Mouse (Mus musculus) myocyte (in vitro differentiated cells): Measurements from ENCODE around the gene Hsd17b12. TPM values are rescaled to one million over a fixed set of nuclear protein-coding genes. Genes with fewer than 3 reads are reported as not detected.

Experiments used
- H3K27me3 ChIP-seq: one replicate; pipeline ENCODE4 v1.6.1; 2011; ENCODE audit not compliant: control insufficient read depth, insufficient read depth, insufficient read length
- H3K36me3 ChIP-seq: one replicate; pipeline ENCODE4 v1.6.1; 2011; ENCODE audit not compliant: control insufficient read depth, insufficient read depth
- H3K4me2 ChIP-seq: one replicate; pipeline ENCODE4 v1.6.1; 2011; ENCODE audit warnings: low read depth, control low read depth
- H3K4me3 ChIP-seq: one replicate; pipeline ENCODE4 v1.5.1; 2011; ENCODE audit warnings: mild to moderate bottlenecking, control low read depth, moderate library complexity
- H3K79me2 ChIP-seq: one replicate; pipeline ENCODE4 v1.6.1; 2011; ENCODE audit not compliant: control insufficient read depth, insufficient read depth
- H3ac ChIP-seq: one replicate; pipeline ENCODE4 v1.6.1; 2011; ENCODE audit not compliant: control insufficient read depth, insufficient read length
- CEBPB ChIP-seq: IDR thresholded peaks from 2 replicates; pipeline ENCODE4 v1.6.1; 2011; ENCODE audit warnings: mild to moderate bottlenecking, moderate library complexity; ENCODE audit not compliant: poor library complexity, insufficient read depth, severe bottlenecking
- E2F4 ChIP-seq: IDR thresholded peaks from one replicate; pipeline ENCODE4 v1.6.1; 2011; ENCODE audit warnings: mild to moderate bottlenecking, control low read depth, moderate library complexity; ENCODE audit not compliant: insufficient read depth
- MAX ChIP-seq: IDR thresholded peaks from one replicate; pipeline ENCODE4 v1.6.1; 2011; ENCODE audit warnings: low read depth, mild to moderate bottlenecking, control low read depth
- MYOD1 ChIP-seq, 3 experiments: IDR thresholded peaks; one replicate each; pipeline ENCODE4 v1.6.1; 2011; ENCODE audit warnings: control low read depth in 2 of 3, low read depth in 2 of 3, mild to moderate bottlenecking in 2 of 3, moderate library complexity in 1 of 3; ENCODE audit not compliant: insufficient read length in 2 of 3, control insufficient read depth in 1 of 3
- MYOG ChIP-seq, 3 experiments: IDR thresholded peaks; one replicate each; pipeline ENCODE4 v1.6.1; 2011; ENCODE audit warnings: control low read depth in 2 of 3, low read depth in 2 of 3, mild to moderate bottlenecking in 2 of 3; ENCODE audit not compliant: insufficient read length in 2 of 3, control insufficient read depth in 1 of 3, insufficient read depth in 1 of 3
- POLR2A ChIP-seq: IDR thresholded peaks from one replicate; pipeline ENCODE4 v1.6.1; 2011; ENCODE audit warnings: low read depth, mild to moderate bottlenecking, control low read depth, moderate library complexity; ENCODE audit not compliant: insufficient read length
- POLR2AphosphoS2 ChIP-seq: IDR thresholded peaks from one replicate; pipeline ENCODE4 v1.6.1; 2011; ENCODE audit warnings: low read depth, control low read depth; ENCODE audit not compliant: insufficient read length
- REST ChIP-seq: IDR thresholded peaks from one replicate; pipeline ENCODE4 v1.6.1; 2011; ENCODE audit warnings: mild to moderate bottlenecking, control low read depth, moderate library complexity; ENCODE audit not compliant: insufficient read depth, insufficient read length
- SRF ChIP-seq: IDR thresholded peaks from one replicate; pipeline ENCODE4 v1.6.1; 2011; ENCODE audit warnings: low read depth; ENCODE audit not compliant: control insufficient read depth, insufficient read length
- TCF12 ChIP-seq: IDR thresholded peaks from one replicate; pipeline ENCODE4 v1.6.1; 2011; ENCODE audit warnings: mild to moderate bottlenecking, control low read depth; ENCODE audit not compliant: poor library complexity, insufficient read depth, severe bottlenecking
- TCF3 ChIP-seq: IDR thresholded peaks from one replicate; pipeline ENCODE4 v1.6.1; 2011; ENCODE audit warnings: low read depth, control low read depth; ENCODE audit not compliant: insufficient read length
- USF1 ChIP-seq: IDR thresholded peaks from one replicate; pipeline ENCODE4 v1.6.1; 2011; ENCODE audit warnings: low read depth, mild to moderate bottlenecking, control low read depth, moderate library complexity
- polyA plus RNA-seq: library from polyadenylated mRNA; unstranded; fragments of >200 nt; fragmentation: generic; extraction: Trizol; gene quantifications from one replicate; pipeline ENCODE4 v1.2.1, GENCODE M21; 2012; ENCODE audit warnings: missing spikeins

The Hsd17b12 gene
- polyA plus RNA-seq, 1 experiment = 87.0 TPM

GRCm38 (mm10) chr2:94141293-94141692, 16.5 kb downstream of the Hsd17b12 start:
- H3K79me2 ChIP-seq = peaks cover 94% of the 10 kb centered on the region
- H3K27me3 ChIP-seq = no peaks in the 10 kb centered on the region
- no peak for TF ChIP-seq POLR2A
- no peak overlapping the region for H3ac ChIP-seq
- no peaks in the 10 kb centered on the region for H3K36me3 ChIP-seq
- no peak overlapping the region for H3K4me2 ChIP-seq
- no peak overlapping the region for H3K4me3 ChIP-seq

GRCm38 (mm10) chr2:94138469-94139390, 19.0 kb downstream of the Hsd17b12 start:
- no peak overlapping the region for H3ac ChIP-seq
- no peak for TF ChIP-seq TCF3
- TF ChIP-seq TCF12 = no peak
- no peak for TF ChIP-seq POLR2A
- TF ChIP-seq MAX = no peak
- TF ChIP-seq POLR2AphosphoS2 = no peak
- TF ChIP-seq USF1 = no peak

GRCm38 (mm10) chr2:94136837-94137236, 20.9 kb downstream of the Hsd17b12 start:
- Histone ChIP-seq H3ac (no peak overlapping the region), H3K27me3 (no peaks in the 10 kb centered on the region), H3K36me3 (no peaks in the 10 kb centered on the region), H3K4me2 (peak overlapping the region; percentile 33), H3K4me3 (no peak overlapping the region), H3K79me2 (peaks cover 98% of the 10 kb centered on the region)
- TF ChIP-seq MYOG (IDR thresholded peaks at IDR 0.05; ENCODE audit: control insufficient read depth in 1 of 3, insufficient read depth in 1 of 3, insufficient read length in 2 of 3, low read depth in 2 of 3) = no peak
- peak; percentile 18; the same call in 1 of the 2 replicates for TF ChIP-seq CEBPB

More at GRCm38 (mm10) chr2:94138469-94139390, 19.0 kb downstream of the Hsd17b12 start:
- no peaks in the 10 kb centered on the region for H3K27me3 ChIP-seq
- H3K4me2 ChIP-seq = no peak overlapping the region
- H3K36me3 ChIP-seq = no peaks in the 10 kb centered on the region
- no peak overlapping the region for H3K4me3 ChIP-seq
- H3K79me2 ChIP-seq = peaks cover 94% of the 10 kb centered on the region

- H3K79me2 ChIP-seq = peaks cover 100% of the 10 kb centered on the region
- no peak overlapping the region for H3ac ChIP-seq
- no peak for TF ChIP-seq E2F4
- no peak for TF ChIP-seq TCF12
- no peak for TF ChIP-seq MYOD1 (IDR thresholded peaks at IDR 0.05; ENCODE audit: control insufficient read depth in 1 of 3, insufficient read length in 2 of 3, low read depth in 2 of 3)
- TF ChIP-seq MAX = no peak
- H3K4me3 ChIP-seq = no peak overlapping the region
- no peaks in the 10 kb centered on the region for H3K36me3 ChIP-seq
- no peak overlapping the region for H3K4me2 ChIP-seq
- no peaks in the 10 kb centered on the region for H3K27me3 ChIP-seq
Observed at GRCm38 (mm10) chr2:94128496-94128895, 29.3 kb downstream of the Hsd17b12 start.

GRCm38 (mm10) chr2:94122182-94123041, 35.4 kb downstream of the Hsd17b12 start:
- H3ac ChIP-seq = no peak overlapping the region
- peaks cover 93% of the 10 kb centered on the region for H3K79me2 ChIP-seq
- H3K4me2 ChIP-seq = peak overlapping the region; percentile 67
- TF ChIP-seq POLR2A (no peak), MYOD1 (IDR thresholded peaks at IDR 0.05; ENCODE audit: control insufficient read depth in 1 of 3, insufficient read length in 2 of 3, low read depth in 2 of 3) (peak in 1 of 3 experiments; percentile 7), SRF (no peak), CEBPB (no peak)
- no peaks in the 10 kb centered on the region for H3K27me3 ChIP-seq
- H3K4me3 ChIP-seq = no peak overlapping the region
- H3K36me3 ChIP-seq = no peaks in the 10 kb centered on the region

GRCm38 (mm10) chr2:94103758-94104157, 54.0 kb downstream of the Hsd17b12 start:
- H3K4me3 ChIP-seq = no peak overlapping the region
- H3ac ChIP-seq = no peak overlapping the region
- H3K27me3 ChIP-seq = no peaks in the 10 kb centered on the region
- peaks cover 12% of the 10 kb centered on the region for H3K36me3 ChIP-seq
- H3K79me2 ChIP-seq = peaks cover 29% of the 10 kb centered on the region
- H3K4me2 ChIP-seq = no peak overlapping the region
- TF ChIP-seq MYOD1 (IDR thresholded peaks at IDR 0.05; ENCODE audit: control insufficient read depth in 1 of 3, insufficient read length in 2 of 3, low read depth in 2 of 3) = no peak
- TF ChIP-seq MYOG (IDR thresholded peaks at IDR 0.05; ENCODE audit: control insufficient read depth in 1 of 3, insufficient read depth in 1 of 3, insufficient read length in 2 of 3, low read depth in 2 of 3) = no peak
- no peak for TF ChIP-seq E2F4
- no peak for TF ChIP-seq MAX
- no peak for TF ChIP-seq REST
- no peak for TF ChIP-seq CEBPB
- TF ChIP-seq TCF3 = no peak
- no peak for TF ChIP-seq SRF
- TF ChIP-seq POLR2AphosphoS2 = no peak
- TF ChIP-seq POLR2A = no peak
- no peak for TF ChIP-seq USF1
- no peak for TF ChIP-seq TCF12
